Mouse (Mus musculus): ENCODE data around the gene Ceacam18. TPM values are rescaled to one million over a fixed set of nuclear protein-coding genes. Genes with fewer than 3 reads are reported as not detected.

Gene Ceacam18
- total RNA-seq (2021): under 1 TPM in 1 of 2 experiments, not detected in 1; 0.15 TPM
- long read RNA-seq: 0 reads

- DNase-seq (ENCODE audit: low spot score in 2 of 2): no peak
These were observed at the start of gene Ceacam18 for GRCm38 (mm10) chr7:43634500-43634899. Gene Ceacam18, plus strand, starts transcription at chr7:43634707.

- no peak for DNase-seq (ENCODE audit: low spot score in 2 of 2)
These were observed 49.7 kb upstream of the Ceacam18 start for GRCm38 (mm10) chr7:43584790-43585189.

GRCm38 (mm10) chr7:43601884-43602283 lies 32.6 kb upstream of the Ceacam18 start:
- no peak for DNase-seq (ENCODE audit: low spot score in 2 of 2)

- DNase-seq (ENCODE audit: low spot score in 2 of 2): peak; percentile 62 to 83
These were observed 27.4 kb upstream of the Ceacam18 start, which contains the start of gene Zfp819 for GRCm38 (mm10) chr7:43606896-43607742. Gene Zfp819, plus strand, starts transcription at chr7:43607169.

GRCm38 (mm10) chr7:43607743-43608287 lies 26.7 kb upstream of the Ceacam18 start:
- no peak for DNase-seq (ENCODE audit: low spot score in 2 of 2)

GRCm38 (mm10) chr7:43608316-43608824 lies 26.1 kb upstream of the Ceacam18 start:
- DNase-seq (ENCODE audit: low spot score in 2 of 2): no peak

GRCm38 (mm10) chr7:43613816-43614551 lies 20.5 kb upstream of the Ceacam18 start:
- DNase-seq (ENCODE audit: low spot score in 2 of 2): no peak

GRCm38 (mm10) chr7:43622927-43623326 lies 11.6 kb upstream of the Ceacam18 start:
- DNase-seq (ENCODE audit: low spot score in 2 of 2): no peak

GRCm38 (mm10) chr7:43623819-43624218 lies 10.7 kb upstream of the Ceacam18 start:
- DNase-seq (ENCODE audit: low spot score in 2 of 2): no peak

- DNase-seq (ENCODE audit: low spot score in 2 of 2): no peak
These were observed 9.4 kb upstream of the Ceacam18 start for GRCm38 (mm10) chr7:43625065-43625464.

- DNase-seq (ENCODE audit: low spot score in 2 of 2): no peak
These were observed 8.6 kb upstream of the Ceacam18 start for GRCm38 (mm10) chr7:43625794-43626422.

GRCm38 (mm10) chr7:43633940-43634339 lies 567 bp upstream of the Ceacam18 start:
- DNase-seq (ENCODE audit: low spot score in 2 of 2): no peak

GRCm38 (mm10) chr7:43636194-43636593 lies 1.7 kb downstream of the Ceacam18 start:
- DNase-seq (ENCODE audit: low spot score in 2 of 2): no peak

- DNase-seq (ENCODE audit: low spot score in 2 of 2): no peak
These were observed 2.6 kb downstream of the Ceacam18 start for GRCm38 (mm10) chr7:43637118-43637517.

GRCm38 (mm10) chr7:43642587-43642986 lies 8.1 kb downstream of the Ceacam18 start:
- no peak for DNase-seq (ENCODE audit: low spot score in 2 of 2)

- no peak for DNase-seq (ENCODE audit: low spot score in 2 of 2)
These were observed 8.6 kb downstream of the Ceacam18 start for GRCm38 (mm10) chr7:43643046-43643652.

- no peak for DNase-seq (ENCODE audit: low spot score in 2 of 2)
These were observed 18.2 kb downstream of the Ceacam18 start for GRCm38 (mm10) chr7:43652683-43653082.

GRCm38 (mm10) chr7:43654519-43654918 lies 20.0 kb downstream of the Ceacam18 start:
- no peak for DNase-seq (ENCODE audit: low spot score in 2 of 2)

GRCm38 (mm10) chr7:43656232-43656631 lies 21.7 kb downstream of the Ceacam18 start:
- DNase-seq (ENCODE audit: low spot score in 2 of 2): no peak

GRCm38 (mm10) chr7:43660002-43660401 lies 25.5 kb downstream of the Ceacam18 start, which contains the start of gene Siglece:
Gene Siglece, minus strand, starts transcription at chr7:43660161.
- DNase-seq (ENCODE audit: low spot score in 2 of 2): no peak

- DNase-seq (ENCODE audit: low spot score in 2 of 2): no peak
These were observed 28.3 kb downstream of the Ceacam18 start for GRCm38 (mm10) chr7:43662804-43663203.

Measured in layer of hippocampus, adult 18-20 months (tissue).